Mouse (Mus musculus) gastrocnemius, postnatal 10 days (tissue): ENCODE results near the gene Cnr2. TPM values are rescaled to one million over a fixed set of nuclear protein-coding genes. Genes with fewer than 3 reads are reported as not detected.
A peak's percentile ranks its signal among the peaks of the same experiment; 100 is the strongest.

Experiments used
- DNase-seq: peaks from one replicate; pipeline ENCODE4 v3.0.0; 2021; ENCODE audit warnings: mixed read lengths
- long read RNA-seq, 2 experiments: library from polyadenylated mRNA; stranded (forward); transcript quantifications; one replicate each; pipeline ENCODE4 v2.0.0; 2021
- total RNA-seq, 2 experiments: library from RNA; stranded (reverse); gene quantifications; 2 replicates each; pipeline ENCODE4 v1.2.3; 2021

Cnr2 gene
- under 1 TPM; 0.75 to 0.95 TPM for total RNA-seq
- long read RNA-seq, experiment 1, partial matches to known transcripts: 0 of 4 reads
- long read RNA-seq, experiment 1, other reads (novel, unspliced or antisense): 1 of 4 reads
- long read RNA-seq, experiment 2, partial matches to known transcripts: 0 of 1 reads
- long read RNA-seq, experiment 2, other reads (novel, unspliced or antisense): 0 of 1 reads

- DNase-seq: no peak
Measured at GRCm38 (mm10) chr4:135895071-135895571, at the start of gene Cnr2. Gene Cnr2, plus strand, starts transcription at chr4:135895394.

GRCm38 (mm10) chr4:135847581-135847980 is 47.6 kb upstream of the Cnr2 start:
- DNase-seq: no peak

GRCm38 (mm10) chr4:135850411-135851095 is 44.6 kb upstream of the Cnr2 start:
- no peak for DNase-seq

GRCm38 (mm10) chr4:135851942-135852341 is 43.3 kb upstream of the Cnr2 start:
- DNase-seq: no peak

- no peak for DNase-seq
Measured at GRCm38 (mm10) chr4:135853987-135854546, 41.1 kb upstream of the Cnr2 start.

- DNase-seq: no peak
Measured at GRCm38 (mm10) chr4:135854630-135855029, 40.6 kb upstream of the Cnr2 start.

- DNase-seq: no peak
Measured at GRCm38 (mm10) chr4:135855080-135855479, 40.1 kb upstream of the Cnr2 start.

- DNase-seq: peak; percentile 96
Measured at GRCm38 (mm10) chr4:135855536-135856222, 39.5 kb upstream of the Cnr2 start, which contains the start of gene Srsf10. Gene Srsf10, plus strand, starts transcription at chr4:135855747.

GRCm38 (mm10) chr4:135856223-135857091 is 38.7 kb upstream of the Cnr2 start:
- peak; percentile 69 for DNase-seq

GRCm38 (mm10) chr4:135857597-135858186 is 37.5 kb upstream of the Cnr2 start:
- DNase-seq: no peak

- no peak for DNase-seq
Measured at GRCm38 (mm10) chr4:135868996-135869395, 26.2 kb upstream of the Cnr2 start.

- DNase-seq: no peak
Measured at GRCm38 (mm10) chr4:135870227-135871023, 24.8 kb upstream of the Cnr2 start.

GRCm38 (mm10) chr4:135872015-135872414 is 23.2 kb upstream of the Cnr2 start:
- no peak for DNase-seq

- no peak for DNase-seq
Measured at GRCm38 (mm10) chr4:135872589-135873391, 22.4 kb upstream of the Cnr2 start.

GRCm38 (mm10) chr4:135873526-135874202 is 21.5 kb upstream of the Cnr2 start, which contains the start of gene Pnrc2:
Gene Pnrc2, minus strand, starts transcription at chr4:135873850.
- peak; percentile 85 for DNase-seq

GRCm38 (mm10) chr4:135874564-135875535 is 20.3 kb upstream of the Cnr2 start:
- no peak for DNase-seq

GRCm38 (mm10) chr4:135875546-135875945 is 19.6 kb upstream of the Cnr2 start:
- DNase-seq: no peak
